Mouse (Mus musculus) cerebellum, adult 2 months (tissue): ENCODE measurements around the gene Elmo3.
A peak's percentile ranks its signal among the peaks of the same experiment; 100 is the strongest.

Source experiments
- CTCF ChIP-seq: fragments of 200-500 bp; IDR thresholded peaks from 2 replicates; pipeline ENCODE4 v1.5.1; 2011; ENCODE audit warnings: low read depth, mild to moderate bottlenecking, control low read depth, low read length, moderate library complexity, borderline replicate concordance; ENCODE audit not compliant: insufficient read depth
- POLR2A ChIP-seq: fragments of 200-500 bp; IDR thresholded peaks from 2 replicates; pipeline ENCODE4 v1.6.1; 2011; ENCODE audit warnings: low read length, control low read depth, borderline replicate concordance; ENCODE audit not compliant: insufficient read depth

- peak; percentile 81 for TF ChIP-seq CTCF
- TF ChIP-seq POLR2A = no peak
Measured at GRCm38 (mm10) chr8:105290554-105291314, 14.7 kb upstream of the Elmo3 start.
